Mouse (Mus musculus): Measurements from ENCODE around the gene Iffo2.

The Iffo2 gene

DNA sequence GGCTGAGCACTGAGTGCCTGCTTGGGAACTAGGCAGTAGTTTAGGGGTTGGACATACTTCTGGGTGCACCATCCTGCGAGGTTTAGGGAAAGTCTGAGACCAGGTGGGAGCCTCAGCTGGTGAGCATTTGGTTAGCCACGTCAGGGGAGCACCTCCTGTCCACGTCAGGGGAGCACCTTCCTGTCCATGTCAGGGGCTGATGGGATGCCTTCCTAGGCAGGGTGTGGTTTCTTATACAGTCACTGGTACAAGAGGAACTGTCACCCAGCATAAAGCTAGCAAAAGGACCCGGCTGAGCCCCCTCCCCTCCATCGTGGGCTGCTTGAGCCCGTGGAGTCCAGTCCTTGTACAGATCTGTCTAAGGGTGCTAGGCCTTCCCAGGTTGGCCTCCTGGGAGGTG, 52.0 kb downstream of the Iffo2 start:
- DNase-seq (ENCODE audit: low read depth): peak; percentile 16

DNA sequence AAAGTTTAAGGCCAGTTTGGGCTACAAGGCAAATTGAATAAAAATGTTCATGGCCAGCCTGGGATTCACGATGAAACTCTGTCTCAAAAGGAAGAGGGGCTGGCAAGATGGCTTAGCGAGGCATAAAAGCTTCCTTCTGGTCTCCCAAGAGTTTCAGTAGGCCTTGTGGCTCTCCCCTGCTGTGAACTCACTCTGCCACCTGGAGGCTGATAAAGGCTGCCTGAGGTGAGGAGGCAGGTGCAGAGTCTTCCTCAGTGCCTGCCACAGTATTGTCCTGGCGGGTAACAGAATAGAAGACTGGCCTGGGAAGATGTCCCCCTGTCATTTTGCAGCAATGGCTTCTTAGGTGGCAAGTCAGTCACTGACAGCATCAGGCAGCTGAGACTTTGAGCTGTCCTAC, 52.6 kb downstream of the Iffo2 start:
- DNase-seq (ENCODE audit: low read depth): no peak

- DNase-seq (ENCODE audit: low read depth): no peak
Observed at GRCm38 (mm10) chr4:139583629-139584245, 53.4 kb downstream of the Iffo2 start.

DNA sequence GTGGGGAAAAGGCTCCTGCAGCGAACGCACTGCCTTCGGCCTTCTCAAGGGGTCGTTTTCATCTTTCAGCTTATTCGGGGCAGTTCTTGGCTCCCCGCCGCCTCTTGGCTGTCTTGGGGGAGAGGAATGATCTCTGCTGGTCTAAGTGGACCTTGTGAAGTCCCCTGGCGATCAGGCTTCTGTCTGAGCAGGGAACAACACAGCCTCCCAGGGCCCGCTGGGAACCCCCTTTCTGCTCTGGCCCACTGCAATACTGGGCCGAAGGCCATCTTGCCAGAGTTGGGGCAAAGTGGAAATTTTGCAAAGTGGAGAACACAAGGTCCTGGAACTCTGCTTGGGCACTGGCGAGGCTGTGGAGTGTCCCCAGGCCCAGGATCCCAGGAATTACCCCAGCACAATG, 54.4 kb downstream of the Iffo2 start:
- no peak for DNase-seq (ENCODE audit: low read depth)

DNA sequence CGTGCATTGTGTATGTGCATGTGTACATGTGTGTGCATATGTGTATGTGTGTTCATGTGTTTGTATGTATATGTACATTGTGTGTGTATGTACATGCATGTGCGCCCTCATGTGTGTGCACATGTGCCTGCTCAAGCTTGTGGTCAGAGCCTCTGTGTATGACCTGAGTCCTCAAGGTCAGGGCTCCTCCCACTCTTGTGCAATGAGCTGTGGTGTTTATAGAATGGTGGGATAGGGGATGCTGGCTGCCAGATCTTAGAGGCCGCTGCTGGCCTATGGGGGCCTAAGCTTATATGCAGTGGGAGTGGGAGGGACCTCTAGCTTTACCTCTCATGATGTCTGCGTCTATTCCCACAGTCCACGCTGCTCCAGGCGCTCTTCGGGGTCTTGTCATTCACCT, 55.4 kb downstream of the Iffo2 start:
- no peak for DNase-seq (ENCODE audit: low read depth)

DNA sequence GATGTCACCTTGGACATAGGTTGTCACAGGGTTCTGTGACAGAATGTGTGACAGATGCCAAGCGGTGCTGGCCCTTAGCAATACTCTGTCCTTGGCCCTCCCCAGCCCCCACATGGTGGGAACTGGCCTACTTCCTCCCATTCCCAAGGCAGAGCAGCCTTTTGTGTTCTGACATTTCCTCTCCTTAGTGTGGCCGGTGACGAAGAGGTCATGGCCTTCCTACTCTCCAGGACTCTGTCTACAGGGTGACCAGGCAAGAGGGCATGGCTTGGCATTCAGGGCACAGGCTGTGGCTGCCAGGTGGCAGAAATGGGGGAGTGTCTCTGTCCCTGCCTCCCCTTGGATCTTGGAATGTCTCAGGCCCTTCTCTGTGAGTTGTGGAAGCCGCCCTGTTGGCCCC, 57.0 kb downstream of the Iffo2 start:
- no peak for DNase-seq (ENCODE audit: low read depth)

DNA sequence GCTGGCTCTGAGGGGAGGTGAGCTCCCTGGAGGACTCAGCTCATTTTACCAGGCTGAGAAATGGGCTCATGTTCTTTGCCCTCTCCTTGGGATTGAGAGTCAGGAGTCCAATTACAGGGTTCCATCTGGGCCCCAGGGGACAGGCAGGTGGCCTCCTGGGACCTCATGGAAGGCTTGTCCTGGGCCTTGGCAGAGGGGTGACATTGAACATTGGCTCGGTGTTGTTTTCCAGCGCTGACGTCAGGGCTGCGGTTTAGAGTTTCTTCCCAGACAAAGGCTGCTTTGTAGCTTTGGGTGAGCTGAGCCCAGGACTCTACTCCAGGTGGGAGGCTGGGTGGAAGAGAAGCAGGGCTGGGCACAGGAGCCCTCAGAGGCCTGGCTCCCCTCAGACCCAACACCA, 57.4 kb downstream of the Iffo2 start:
- DNase-seq (ENCODE audit: low read depth): no peak

DNA sequence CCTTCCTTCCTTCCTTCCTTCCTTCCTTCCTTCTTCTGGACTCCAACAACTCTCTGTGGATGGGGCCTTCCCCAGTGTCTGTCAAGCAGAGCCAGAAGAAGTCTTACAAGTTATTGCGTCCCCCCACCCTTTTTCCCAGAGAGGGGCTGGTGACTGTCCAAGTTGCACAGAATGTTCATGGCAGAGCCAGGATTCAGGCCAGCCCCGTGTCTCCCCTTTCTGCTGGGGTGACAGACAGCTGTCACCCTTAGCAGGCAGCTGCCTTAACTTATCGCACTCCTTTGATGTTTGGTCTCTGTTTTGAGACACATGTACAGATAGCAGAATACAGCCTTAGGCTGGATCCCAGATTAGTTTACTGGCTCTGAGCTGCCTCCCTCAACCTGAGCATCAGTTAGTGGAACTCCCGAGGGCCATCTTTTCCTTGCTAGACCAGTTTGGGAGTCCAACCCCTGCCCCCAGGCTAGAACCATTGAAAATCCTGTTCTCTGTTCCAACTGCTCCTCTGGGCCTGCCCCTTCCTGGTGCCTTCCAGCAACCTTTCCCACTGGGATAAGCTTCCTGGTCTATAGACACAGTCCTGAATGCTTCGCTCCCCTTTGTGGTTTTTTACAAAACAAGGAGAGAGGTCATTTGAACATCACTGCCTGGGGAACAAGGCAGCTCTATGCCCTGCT, 59.1 kb downstream of the Iffo2 start:
- DNase-seq (ENCODE audit: low read depth): no peak

- no peak for DNase-seq (ENCODE audit: low read depth)
Observed at GRCm38 (mm10) chr4:139590446-139590845, 60.1 kb downstream of the Iffo2 start.

GRCm38 (mm10) chr4:139592895-139593294, 62.5 kb downstream of the Iffo2 start:
- no peak for DNase-seq (ENCODE audit: low read depth)

DNA sequence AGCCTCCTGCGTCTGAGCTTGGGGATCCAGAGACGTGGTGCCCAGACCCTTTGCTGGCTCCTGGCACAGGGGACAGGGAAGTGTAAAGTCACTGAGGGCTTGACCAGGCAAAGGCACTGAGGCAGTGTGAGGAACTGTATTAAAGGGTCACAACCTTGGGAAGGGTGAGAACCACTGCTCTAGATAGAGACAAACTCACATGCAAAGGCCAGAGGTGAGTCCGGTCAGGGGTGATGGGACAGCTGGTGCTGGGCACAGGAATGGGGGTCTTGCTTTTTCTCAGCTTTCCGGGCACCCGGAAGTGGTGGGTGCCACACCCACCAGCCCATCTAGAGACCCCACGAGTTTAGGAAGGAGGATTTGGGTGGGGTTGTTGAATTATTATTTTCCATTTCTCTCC, 63.0 kb downstream of the Iffo2 start:
- no peak for DNase-seq (ENCODE audit: low read depth)

DNA sequence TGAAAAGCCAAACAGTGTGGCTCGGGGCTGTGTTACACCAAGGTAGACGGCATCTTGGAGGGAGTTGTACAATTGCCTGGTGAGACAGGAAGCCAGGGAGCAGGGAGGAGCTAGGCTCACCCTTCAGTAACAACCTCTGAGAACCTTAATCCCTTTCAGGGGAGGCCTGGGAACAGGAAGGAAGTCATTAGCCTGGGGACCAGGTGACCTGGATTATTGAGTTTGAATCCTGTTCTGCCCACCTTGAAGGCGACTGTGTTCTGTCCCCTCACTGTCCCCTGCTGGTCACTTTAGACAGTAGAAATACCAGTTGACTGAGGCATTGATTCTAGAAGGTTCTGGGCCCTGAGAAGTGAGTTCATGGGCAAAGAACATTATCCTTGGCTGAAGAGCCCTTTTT, 63.7 kb downstream of the Iffo2 start:
- DNase-seq (ENCODE audit: low read depth): no peak

GRCm38 (mm10) chr4:139596715-139597114, 66.4 kb downstream of the Iffo2 start:
- DNase-seq (ENCODE audit: low read depth): no peak

DNA sequence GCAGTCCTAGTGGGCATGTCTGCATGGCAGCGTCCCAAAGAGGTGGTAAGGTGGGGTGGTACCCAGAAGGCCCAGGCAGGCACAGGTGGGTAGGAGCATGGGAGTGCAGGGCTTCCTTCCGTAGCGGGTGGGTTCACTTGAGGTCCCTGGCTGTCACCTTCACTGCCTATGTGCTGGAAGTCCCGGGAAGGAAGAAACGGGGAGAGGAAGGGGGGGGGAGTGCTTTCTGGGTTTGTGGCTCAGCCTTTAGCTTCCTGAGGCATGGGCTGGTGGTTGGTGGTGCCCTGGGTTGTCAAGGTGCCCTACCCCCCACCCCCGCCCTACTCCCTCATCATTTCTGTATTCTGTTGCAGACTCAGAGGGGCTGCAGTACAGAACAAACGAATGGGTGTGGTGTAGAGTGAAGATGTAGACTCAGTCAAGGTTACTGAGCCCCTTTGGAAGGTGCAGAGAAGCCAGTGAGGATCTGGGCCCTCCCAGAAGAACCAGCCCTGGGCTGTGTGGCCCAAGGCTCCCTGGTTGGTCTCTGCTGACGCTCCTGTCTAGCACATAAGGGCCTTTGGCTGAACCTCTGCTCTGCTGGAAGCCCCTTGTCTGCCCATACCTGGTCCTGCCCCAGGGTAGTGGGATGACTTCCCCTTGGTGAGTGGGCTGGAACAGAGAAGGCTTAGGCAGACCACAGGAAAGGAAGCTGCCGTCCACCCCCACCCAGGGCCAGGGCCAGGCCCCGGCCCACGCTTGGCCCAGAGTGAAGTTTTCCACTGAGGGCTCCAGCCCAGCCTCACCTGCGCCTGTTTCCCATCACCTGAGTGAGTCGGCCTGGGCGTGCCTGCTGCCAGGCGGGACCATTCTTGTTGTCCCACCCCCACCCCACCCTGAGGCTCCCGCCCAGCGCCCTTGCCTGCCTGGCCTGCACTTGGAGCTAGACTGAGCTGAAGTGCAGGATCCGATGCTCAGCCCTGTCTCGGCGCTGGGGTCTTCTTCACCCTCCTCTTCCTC, 67.2 kb downstream of the Iffo2 start:
- DNase-seq (ENCODE audit: low read depth): peak; percentile 56

DNA sequence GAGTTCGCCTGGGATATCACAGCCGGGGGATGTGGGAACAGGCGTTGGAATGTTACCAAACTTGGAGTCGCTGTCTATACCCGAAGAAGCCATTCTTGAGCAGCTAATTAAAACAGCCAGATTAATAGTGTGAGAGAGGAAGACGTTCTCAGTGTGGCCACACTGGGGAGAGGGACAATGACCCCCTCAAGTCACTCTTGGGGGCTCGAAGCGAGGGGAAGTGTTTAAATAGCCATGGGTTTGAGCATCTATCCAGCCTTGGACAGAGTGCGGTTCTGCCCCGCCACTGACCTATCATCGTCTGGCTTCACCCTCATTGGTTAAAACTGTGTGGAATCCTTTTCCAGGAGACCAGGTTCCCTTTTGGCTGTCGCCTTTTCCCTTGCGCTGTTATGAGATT, 68.0 kb downstream of the Iffo2 start:
- no peak for DNase-seq (ENCODE audit: low read depth)

- DNase-seq (ENCODE audit: low read depth): peak; percentile 83
Observed at GRCm38 (mm10) chr4:139598950-139599518, 68.7 kb downstream of the Iffo2 start.

DNA sequence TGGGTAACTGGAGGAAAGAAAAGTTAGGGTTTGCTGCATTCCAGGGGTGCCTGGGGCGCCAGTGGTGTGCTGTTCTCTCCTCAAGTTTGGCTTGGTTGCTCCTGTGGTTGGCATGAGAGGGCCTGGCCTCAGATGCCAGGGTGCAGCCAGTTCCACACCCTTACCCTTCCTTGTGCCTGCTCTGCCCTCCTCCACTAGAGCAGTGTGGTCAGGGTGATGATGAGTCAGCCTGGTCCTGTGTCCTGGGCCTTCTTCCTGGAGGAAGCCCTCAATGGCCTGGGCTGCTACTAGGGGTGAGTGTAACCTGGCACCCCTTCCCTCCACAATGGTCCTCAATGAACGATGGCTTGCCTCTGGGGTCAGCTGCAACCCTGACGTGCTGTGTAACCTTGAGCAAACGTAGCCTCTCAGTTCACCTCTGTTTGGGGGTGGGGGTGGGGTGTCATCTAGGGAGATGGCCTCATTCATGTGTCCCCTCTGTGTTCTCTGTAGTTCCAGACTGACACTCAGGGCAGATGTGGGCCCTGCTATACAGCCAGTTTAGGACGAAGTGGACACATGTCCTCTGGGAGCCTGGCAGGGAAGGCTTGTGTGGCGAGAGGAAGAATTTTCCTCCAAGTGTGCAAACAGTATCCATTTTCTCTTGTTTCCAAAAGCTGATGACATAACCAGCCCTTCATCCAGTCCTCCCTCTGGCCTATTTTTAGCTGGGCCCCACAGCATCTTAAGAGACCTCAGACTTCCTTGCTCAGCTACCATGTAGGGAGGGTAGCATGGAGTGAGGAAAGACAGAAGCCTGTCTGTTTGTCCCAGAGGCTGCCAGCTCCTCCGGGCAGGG, 71.4 kb downstream of the Iffo2 start:
- DNase-seq (ENCODE audit: low read depth): no peak

GRCm38 (mm10) chr4:139602357-139603244, 72.3 kb downstream of the Iffo2 start, which contains the start of gene Gm21969:
Gene Gm21969, plus strand, starts transcription at chr4:139603186.
- peak; percentile 90 for DNase-seq (ENCODE audit: low read depth)

- no peak for DNase-seq (ENCODE audit: low read depth)
Observed at GRCm38 (mm10) chr4:139605216-139605615, 74.9 kb downstream of the Iffo2 start.

DNA sequence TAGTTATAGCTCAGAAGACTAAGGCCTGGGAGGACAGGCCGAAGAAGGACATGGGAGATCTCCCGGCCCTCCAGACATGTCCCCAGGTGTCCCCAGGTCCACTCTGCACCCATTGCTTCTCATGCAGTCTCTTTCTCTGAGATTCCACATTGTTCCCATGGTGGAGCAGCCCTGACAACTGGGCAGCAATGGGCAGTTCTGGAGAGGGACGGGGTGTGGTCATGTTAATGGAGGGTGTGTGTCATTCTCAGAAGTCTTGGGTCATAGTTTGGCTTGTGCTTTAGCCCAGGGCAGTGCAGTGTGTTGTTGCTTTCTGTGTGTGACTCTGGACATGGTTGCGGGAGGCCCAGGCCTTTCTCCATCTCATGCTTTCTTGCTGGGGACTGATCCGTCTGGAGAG, 76.4 kb downstream of the Iffo2 start:
- no peak for DNase-seq (ENCODE audit: low read depth)
